Mouse (Mus musculus): ENCODE measurements around the gene Zmat5.

The Zmat5 gene

DNA sequence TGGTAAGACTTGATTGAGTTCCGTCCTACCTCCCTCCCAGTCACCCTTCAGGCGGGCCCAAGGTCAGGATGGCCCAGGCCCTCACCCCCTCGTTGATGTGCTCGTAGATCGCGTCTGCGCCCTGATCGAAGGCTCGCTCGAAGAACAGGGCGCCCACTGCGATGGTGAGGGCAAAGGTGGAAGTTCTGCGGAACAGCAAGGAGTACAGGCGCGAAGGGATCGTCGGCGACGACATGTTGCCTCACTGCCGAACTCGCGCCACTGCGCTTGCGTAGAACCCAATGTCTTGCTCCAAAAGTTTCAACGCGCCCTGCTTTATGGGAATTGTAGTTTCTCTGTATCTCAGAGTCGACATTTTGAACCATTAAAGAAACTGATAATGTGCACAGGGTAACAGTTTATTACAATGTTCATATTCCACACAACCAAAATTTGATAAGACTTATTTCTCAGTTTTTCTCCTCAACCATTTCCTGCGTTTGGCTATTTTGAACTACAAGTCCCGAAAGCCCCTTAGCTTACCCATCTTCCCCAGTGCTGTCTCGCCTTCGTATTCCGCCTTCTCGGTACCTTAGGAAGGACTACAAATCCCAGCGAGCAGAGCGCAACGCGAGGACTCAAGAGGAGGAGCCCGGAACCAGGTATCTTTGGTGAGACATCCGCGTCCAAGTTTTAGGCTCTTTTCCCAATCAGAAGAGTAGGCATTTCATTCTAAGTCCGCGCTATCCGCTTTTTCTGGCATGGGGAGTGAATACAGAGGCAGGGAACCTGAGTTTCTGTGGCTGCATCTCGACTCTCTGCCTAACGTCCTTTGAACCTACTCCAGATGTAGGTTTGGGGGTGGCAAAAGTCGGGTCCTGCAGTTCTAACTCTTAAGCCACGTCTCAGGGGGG, at the start of gene Zmat5, which contains the start of gene Uqcr10:
Gene Zmat5, plus strand, starts transcription at position 607 of the 893 bp plus-strand sequence.
Gene Uqcr10, minus strand, starts transcription at position 271 of the 893 bp plus-strand sequence.
- DNase-seq (ENCODE audit: low read depth, low spot score): peak; percentile 97

DNA sequence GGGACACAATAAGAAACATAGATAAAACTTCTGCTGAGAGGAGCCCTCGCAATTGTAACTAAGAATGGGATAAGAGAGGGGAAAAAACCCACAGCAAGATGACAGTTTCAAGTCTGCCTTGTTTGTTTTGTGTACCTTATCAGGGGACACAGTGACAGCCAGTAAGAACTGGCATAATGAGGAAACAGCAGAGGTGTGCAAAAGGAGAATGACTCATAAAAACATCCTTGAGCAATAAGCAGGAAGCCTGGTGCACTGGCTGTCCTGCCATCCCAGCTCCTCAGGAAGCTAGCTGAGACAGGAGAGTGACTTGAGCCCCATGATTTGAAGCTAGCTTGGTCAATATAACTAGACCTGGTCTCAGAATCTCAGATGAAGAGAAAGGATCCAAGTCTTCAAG, 44.7 kb upstream of the Zmat5 start:
- DNase-seq (ENCODE audit: low read depth, low spot score): no peak

DNA sequence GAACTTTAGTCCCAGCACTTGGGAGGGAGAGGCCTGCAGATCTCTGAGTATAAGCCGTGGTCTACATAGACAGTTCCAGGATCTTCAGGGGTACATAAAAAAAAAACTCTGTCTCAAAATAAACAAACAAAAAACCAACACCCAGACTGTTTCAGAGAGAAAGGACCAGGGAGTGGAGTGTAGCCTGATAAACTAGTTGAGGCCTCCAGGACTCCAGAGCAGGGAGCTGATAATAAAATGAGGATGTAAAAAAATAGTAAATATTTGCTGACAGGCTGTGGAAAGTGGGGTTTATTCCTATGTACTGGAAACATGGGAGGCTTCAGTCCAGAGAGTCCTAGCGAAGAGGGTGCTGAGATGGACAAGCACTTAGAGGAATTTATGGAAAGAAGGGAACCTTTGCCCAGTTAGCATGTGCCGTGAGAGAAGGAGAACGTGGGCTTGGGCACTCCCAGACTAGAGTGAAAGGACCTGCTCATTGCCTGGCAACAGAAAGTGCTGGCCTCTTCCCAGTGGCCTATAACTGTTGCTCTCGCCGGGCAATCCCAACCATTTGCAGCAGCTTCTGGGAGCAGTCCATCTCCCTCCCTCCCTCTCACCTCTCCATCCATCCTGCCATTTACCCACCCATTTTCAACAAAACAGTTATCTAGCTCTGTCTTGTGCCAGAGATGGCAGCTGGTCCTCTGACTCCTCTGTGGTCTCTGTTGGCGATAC, 44.0 kb upstream of the Zmat5 start:
- no peak for DNase-seq (ENCODE audit: low read depth, low spot score)

DNA sequence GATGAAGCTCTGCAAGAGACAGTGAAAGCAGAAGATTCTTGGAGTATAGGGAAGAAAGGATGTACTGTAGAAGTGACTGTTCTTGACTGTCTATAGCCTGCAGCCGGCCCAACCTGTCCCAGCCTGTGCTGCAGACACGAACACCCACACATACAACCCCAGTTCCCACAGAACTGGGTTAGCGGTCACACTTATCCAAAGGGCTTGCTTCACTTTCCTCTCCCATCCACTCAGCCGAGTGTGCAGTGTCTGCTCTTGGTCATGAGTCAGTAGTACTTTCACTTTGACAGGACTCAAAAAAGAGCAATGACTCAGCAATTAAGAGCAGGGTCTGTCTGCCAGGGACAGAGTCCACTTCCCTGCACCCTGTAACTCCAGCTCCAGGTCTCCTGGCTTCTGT, 43.2 kb upstream of the Zmat5 start:
- DNase-seq (ENCODE audit: low read depth, low spot score): no peak

DNA sequence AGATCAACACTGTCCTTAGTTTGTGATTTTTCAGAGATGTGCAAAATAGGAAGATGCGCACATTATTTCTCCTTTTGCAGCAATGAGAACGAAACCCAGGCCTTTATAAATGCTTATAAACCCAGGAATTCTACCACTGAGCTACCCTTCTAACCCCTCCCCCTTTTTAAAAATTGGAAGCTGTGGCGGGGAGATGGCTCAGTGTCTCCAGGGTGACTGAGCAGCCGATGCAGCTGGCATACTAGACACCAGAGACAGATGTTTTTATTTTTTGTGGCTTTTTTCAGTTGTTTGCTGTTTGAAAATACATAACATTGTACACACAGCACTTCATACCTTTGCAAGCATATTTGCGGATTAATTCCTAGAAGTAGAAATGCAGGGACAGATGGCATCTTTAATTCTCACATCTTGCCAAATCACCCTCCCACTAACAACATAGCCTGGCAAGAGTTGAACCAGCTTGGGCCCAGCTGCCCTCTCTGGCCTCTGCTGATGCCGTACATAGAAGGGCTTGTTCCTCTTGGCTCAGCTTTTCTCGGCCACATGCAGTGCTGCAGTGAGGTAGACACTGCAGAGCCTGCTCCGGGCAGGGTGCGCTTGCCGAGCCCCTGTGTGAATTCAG, 42.5 kb upstream of the Zmat5 start:
- DNase-seq (ENCODE audit: low read depth, low spot score): no peak

DNA sequence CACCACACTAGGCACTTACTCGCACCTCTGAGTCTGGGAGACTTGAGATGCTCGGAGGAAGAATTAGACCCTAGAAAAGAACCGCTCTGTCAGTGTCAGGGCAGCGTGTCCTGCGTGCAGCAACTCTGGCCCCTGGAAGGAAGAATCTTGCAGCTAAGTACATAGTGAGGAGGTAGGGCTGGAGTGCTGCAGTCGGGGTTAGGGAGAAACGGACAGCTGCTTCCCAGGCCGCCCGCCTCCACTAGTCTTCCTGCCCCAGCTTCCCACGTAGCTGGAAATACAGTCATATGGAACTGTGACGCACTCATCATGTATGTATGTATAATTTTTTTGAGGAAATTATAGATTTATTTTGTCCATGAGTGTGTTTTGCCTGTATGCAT, 42.0 kb upstream of the Zmat5 start:
- DNase-seq (ENCODE audit: low read depth, low spot score): no peak

DNA sequence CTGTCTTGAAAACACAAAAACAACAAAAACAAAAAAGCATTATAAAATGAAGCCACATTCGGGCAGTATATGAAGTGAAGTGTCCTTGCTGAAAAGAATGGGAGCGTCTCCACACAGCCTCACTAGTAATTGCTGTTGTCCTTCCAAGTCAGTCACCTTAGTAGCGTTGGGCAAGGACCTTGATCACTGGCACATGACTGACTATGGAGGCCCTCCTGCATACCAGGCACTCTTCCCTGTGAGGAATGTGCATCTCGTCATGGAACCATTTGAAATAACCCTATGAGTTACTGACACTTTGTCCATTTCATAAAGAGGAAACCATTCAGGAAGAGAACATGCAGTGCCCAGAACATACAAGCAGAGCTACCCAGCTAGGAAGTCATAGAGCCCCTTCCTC, 32.7 kb upstream of the Zmat5 start:
- no peak for DNase-seq (ENCODE audit: low read depth, low spot score)

DNA sequence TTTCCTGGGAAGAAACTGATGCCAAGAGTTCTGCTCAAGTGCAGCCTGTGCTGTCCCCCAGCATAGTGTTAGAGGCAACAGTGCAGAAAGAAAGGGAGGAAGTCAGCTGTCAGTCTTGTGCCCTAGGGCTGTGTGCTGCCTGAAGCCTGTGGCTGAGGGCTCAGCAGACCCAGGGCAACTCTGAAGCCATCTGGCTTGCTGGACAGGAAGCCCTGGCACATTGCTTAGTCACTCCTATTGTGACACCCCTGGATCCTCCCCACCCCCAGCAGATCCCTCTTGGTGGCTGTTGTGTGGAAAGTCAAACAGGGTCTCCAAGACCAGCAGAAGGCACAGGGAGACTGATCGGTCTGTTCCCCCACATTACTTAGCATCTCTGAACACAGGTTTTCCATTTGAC, 29.9 kb upstream of the Zmat5 start:
- DNase-seq (ENCODE audit: low read depth, low spot score): no peak

DNA sequence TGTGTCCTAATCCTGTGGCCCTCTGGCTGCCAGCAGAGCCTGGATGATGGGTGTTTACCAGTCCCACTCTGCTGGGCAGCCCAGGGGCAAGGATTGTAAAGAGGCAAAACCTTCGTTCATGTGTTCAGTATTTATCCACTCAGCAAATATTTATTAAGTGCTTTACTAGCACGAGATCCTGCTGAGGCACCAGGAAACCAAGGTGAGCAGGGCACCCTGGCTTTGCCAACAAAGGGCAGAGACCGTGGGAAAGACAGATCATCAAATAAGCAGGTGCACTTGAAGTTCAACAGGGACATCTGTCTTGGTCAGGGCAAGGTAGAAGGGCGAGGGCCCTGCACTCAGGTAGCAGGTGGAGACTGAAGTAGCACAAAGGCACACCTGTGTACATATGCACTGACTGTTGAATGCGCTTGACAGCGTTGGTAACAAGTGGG, 29.3 kb upstream of the Zmat5 start:
- no peak for DNase-seq (ENCODE audit: low read depth, low spot score)

DNA sequence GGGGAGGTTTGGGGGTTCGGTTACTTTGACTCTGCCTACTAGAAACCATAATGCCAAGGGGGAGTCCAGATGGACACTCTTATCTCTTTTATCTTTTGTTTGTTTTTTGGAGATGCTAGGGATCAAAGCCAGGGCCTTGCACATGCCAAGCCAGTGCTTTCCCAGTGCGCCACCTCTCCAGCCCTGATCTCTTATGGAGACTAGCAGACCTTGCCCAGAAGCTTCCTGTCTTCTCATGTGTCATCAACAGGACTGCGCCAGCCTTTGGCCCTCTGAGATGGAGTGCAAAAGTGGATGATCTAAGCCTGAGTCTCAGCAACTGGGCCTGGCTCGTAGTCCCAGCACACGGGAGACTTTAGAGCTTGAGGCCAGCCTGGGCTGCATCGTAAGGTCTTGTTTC, 28.8 kb upstream of the Zmat5 start:
- DNase-seq (ENCODE audit: low read depth, low spot score): no peak

DNA sequence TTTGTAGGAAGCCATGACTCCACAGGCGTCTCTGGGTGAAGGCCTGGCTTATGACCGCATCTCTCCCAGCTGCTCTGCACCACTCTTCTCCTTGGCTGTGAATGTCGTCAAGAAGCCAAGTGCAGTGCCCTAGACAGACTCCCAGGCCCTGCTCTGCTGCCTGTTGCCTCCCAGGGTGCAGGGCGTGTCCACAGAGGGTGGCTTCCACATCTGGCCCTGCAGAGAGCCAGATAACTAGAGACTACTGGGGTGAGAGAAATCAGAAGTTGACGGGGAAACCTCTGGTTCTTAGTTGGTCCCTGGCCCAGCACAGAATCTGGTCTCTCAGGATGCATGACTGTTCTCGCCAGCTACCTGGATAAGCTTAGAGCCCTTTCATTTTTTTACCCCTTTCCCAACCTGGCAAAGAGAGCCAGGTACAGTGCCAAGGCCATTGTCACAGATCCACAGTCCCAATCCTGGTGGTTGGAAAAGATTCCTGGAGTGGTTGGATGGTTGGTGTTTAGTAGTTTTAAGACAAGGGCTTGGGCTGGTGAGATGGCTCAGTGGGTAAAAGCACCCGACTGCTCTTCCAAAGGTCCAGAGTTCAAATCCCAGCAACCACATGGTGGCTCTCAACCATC, 27.1 kb upstream of the Zmat5 start:
- peak; percentile 48 for DNase-seq (ENCODE audit: low read depth, low spot score)

DNA sequence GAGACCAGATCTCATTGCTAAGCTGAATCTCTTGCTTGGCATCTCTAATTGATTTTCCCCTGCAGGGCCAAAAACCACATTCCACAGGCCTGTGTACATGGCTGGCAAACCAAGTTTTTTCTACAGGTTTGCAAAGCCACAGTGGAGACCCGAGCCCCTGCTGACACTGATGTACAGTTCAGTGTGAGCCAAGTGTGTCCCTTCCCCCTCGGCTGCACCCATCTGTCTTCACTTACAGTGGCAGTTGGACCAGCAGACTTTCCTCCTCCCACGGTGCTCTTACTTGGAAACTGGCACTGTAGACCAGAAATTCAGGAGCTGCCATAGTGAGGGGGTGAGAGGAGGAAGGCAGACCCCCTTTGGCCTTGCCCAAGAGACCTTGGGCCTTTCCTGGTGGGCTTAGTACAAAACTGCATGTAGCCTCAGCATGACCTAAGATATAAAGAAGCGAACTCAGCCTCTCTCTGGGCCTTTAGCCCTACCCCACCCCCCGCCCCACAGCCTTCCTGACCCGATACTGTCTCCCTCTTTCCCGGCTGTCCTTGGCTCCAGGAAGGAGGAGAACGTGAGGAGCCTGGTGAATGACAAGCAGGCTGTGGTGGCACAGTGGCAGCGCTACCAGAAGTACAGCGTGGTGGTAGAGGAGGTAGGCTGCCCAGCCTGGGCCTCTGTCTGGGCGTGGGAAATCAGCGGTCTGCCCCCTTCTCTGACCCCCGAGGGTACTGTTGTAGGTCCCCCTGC, 25.6 kb upstream of the Zmat5 start:
- DNase-seq (ENCODE audit: low read depth, low spot score): no peak

DNA sequence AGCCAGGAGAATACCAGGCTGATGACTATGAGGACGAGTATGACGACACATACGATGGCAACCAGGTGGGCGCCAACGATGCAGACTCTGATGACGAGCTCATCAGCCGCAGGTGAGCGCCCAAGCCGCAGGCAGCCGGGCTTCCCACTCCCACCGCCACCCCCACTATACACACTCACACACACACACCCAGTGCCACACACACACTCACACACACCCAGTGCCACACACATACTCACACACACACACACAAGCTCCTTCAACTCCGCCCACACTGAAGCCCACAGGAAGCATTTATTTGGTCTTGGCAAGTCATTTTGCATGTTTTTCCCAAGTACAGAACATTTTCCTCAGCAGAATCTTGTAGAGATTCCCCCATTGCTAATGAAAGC, 25.0 kb upstream of the Zmat5 start:
- no peak for DNase-seq (ENCODE audit: low read depth, low spot score)

DNA sequence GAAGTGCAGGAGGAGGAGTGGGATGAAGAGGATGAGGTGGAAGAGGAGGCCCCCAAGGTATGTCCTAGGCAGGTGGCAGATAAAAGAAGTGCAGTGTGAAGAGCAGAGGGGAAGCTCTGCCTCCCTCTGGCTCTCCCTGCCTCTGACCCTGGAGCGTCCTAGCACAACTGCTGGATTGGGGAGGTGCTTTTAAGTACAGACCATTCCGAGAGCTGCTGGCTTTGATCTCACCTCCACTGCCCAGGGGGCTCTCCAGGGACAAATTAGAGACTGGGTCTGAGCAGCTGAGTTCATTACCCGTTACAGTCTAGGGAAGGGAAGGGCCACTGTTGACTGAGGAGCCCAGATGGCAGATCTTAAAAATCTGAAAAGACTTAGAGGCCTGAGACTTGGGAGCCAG, 24.4 kb upstream of the Zmat5 start:
- peak; percentile 79 for DNase-seq (ENCODE audit: low read depth, low spot score)

DNA sequence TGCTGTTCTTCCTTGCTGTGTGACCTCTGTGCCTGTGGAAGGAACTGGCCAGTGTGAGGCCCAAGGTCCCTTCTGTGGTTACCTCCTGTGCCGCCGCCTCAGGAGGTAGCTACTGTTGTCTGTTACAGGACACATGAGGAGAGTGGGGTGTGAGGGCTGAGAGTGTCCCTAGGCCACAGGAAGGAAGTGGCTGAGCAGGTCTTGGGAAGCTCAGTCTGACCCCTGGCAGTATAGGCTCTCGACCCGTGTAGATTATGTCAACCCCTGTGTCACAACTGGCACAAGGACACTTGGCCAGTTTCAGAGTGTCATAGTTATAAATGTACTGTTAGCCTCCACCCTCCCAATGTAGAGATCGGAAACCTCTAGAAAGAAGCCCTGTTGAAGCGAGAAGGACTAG, 21.0 kb upstream of the Zmat5 start:
- no peak for DNase-seq (ENCODE audit: low read depth, low spot score)

DNA sequence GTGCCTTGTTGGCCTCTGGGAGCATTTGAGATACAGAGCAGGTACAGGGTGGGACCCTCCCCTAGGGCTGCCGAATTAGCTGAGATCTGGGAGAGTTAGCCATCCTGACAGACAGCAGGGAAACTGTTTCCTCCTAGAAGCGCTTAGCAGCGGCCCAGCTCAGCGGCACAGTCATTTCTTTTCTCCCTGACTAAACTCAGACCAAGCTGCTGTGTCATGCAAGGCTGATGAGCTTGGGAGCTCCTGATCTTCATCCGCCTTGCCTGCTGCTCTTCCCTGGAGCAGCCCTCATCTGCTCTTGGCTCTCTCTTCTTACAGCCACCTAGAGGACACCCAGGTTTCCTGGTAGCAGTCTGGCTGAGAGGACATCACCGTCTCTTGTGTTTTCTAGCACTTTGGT, 20.3 kb upstream of the Zmat5 start:
- DNase-seq (ENCODE audit: low read depth, low spot score): no peak

DNA sequence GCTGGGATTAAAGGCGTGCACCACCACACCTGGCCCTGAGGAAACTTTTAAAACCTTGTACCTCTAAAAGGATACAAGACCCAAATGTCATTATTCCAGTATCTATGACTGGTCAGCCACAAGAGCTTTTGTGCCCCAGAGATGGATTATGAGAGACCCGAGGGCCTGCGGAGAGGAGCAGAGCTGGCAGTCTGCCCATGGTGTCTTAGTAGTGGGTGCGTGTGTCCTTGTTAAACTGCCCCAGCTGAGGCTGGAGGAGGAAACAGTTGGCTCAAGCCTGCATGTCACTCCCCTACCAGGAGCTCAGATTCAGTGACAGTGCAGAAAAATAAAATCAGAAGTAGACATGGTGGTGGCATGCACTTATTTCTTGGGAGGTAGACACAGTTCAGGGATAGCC, 19.4 kb upstream of the Zmat5 start:
- no peak for DNase-seq (ENCODE audit: low read depth, low spot score)

DNA sequence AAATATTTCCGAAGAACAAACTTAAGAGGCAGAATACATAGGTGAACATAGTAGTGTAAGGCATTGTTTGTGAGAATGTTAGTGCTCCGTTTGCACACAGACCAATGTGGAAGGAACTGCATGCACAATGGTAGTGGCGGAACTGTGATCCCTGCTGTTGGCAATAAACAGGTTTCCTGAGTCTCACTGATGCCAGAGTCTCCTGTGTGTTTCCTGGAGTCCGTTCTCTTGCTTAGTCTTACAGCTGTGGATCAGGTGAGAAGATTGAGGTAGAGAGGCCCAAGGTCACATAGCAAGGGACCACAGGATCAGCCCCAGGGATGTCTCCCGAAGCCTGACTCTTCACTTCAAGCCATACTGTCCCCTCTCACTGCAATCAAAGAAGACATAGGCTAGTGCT, 19.0 kb upstream of the Zmat5 start:
- no peak for DNase-seq (ENCODE audit: low read depth, low spot score)

DNA sequence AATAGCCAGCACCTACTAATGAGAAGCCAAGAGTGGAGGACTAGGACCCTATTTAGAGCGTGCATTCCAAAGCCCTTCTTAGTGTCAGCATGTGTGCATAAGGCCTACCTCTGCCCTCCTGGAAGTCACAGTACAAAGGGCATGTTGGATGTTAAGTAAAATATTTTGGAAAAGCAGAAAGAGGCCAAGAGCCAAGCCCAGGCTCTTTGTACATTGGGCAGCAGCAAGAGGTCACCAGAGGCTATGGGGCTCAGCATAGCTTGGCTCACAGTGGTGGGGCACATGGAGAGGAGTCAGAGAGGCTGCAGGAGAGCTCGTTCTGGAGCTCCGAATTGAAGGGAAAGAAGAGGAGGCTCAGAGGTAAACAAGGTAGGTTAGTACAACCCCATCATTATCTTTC, 17.5 kb upstream of the Zmat5 start:
- DNase-seq (ENCODE audit: low read depth, low spot score): no peak

DNA sequence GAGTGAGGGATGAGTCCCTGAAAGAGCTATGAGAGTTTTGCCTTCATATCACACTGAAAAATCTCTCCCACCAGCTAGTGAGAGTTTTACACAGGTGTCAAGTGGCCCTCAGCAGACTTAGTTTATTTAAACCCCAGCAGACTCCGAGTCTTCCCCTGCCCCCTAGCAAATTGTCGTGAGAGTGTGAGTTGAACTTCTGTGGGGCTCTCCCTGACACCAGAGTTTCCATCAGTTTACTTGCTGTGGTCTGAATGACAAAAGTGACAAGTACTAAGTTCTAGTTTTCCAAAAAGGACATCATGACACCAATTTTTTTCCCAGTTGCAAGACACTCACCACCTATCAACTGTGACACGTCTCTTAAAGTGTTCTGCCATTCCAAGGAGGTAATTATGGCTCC, 16.6 kb upstream of the Zmat5 start:
- no peak for DNase-seq (ENCODE audit: low read depth, low spot score)

DNA sequence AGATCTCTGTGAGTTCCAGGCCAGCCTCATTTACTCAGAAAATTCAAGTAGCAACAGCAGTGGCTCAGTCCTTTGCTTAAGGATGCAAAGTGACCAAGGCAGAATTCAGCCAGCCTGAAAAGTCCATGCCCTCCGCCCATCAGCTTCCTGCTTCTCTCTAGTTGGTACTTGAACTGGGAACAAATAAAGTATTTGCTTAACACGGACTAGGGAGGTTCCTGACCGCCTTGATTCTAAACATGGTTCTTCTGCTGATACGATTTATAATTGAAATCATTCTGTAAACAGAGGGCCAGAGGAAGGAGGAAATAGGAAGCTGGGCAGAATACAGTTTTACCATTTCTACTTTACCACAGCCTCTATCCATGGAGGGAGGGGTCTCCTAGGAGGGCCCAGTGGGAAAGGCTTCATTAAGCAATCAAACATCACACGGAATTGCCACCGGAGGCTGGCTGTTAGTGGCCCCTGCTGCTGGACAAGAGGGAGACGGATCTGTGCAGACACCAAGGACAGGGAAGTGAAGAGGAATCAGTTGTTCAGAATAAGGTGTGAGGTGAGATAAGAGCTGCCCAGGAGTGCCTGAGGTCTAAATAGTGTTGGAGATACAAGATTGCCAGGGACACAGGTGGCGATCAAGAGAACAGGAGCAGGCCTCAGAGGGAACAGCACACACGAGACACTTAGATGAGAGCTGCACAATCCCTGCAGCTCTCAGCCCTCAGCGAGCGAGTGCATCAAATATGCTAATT, 15.7 kb upstream of the Zmat5 start:
- DNase-seq (ENCODE audit: low read depth, low spot score): no peak

Data from ZHBTc4 (cell line).